Mouse (Mus musculus) CH12.LX (cell line): ENCODE measurements around the gene Pum1. TPM values are rescaled to one million over a fixed set of nuclear protein-coding genes. Genes with fewer than 3 reads are reported as not detected.

ENCODE experiments used
- DNase-seq: peaks from one replicate; pipeline ENCODE4 v3.0.0-alpha.2; 2013; ENCODE audit errors: extremely low read depth
- H3K27ac ChIP-seq: 2 replicates; pipeline ENCODE4 v1.5.1; 2012; ENCODE audit warnings: low read depth, mild to moderate bottlenecking, control low read depth, moderate library complexity; ENCODE audit not compliant: insufficient read depth
- H3K27me3 ChIP-seq: replicated peaks from 2 replicates; pipeline ENCODE3; 2012; ENCODE audit warnings: inconsistent platforms
- H3K36me3 ChIP-seq, 2 experiments: replicated peaks in 1 of 2; 2 replicates each; pipeline versions ENCODE3 to v1.6.1; 2012; ENCODE audit warnings: inconsistent platforms in 1 of 2, low read length in 1 of 2, mild to moderate bottlenecking in 1 of 2, mixed read lengths in 1 of 2, moderate library complexity in 1 of 2; ENCODE audit not compliant: control insufficient read depth in 1 of 2, insufficient read depth in 1 of 2
- H3K4me1 ChIP-seq, 2 experiments: 2 replicates each; pipeline ENCODE4 v1.6.1; 2012; ENCODE audit warnings: inconsistent platforms in 1 of 2, moderate library complexity in 1 of 2; ENCODE audit not compliant: insufficient read depth in 2 of 2, control insufficient read depth in 1 of 2
- H3K4me2 ChIP-seq: 2 replicates; pipeline ENCODE4 v1.6.1; 2012; ENCODE audit warnings: low read depth, mild to moderate bottlenecking, control low read depth; ENCODE audit not compliant: poor library complexity, insufficient read depth, severe bottlenecking
- H3K4me3 ChIP-seq, 3 experiments: fragments of 150-350 bp in 1 of 3; sonication (generic) in 1 of 3; replicated peaks in 1 of 3; 2 replicates each; pipeline versions ENCODE3 to v1.5.1; 2011 to 2012; ENCODE audit warnings: low read depth in 2 of 3, low read length in 2 of 3, mild to moderate bottlenecking in 2 of 3, moderate library complexity in 2 of 3, control low read depth in 1 of 3, improper control_type of control experiment in 1 of 3, inconsistent platforms in 1 of 3, mixed read lengths in 1 of 3; ENCODE audit not compliant: poor library complexity in 1 of 3
- H3K79me2 ChIP-seq: replicated peaks from 2 replicates; pipeline ENCODE4 v1.6.1; 2012; ENCODE audit warnings: mild to moderate bottlenecking, moderate library complexity; ENCODE audit not compliant: control insufficient read depth, poor library complexity, insufficient read depth, severe bottlenecking; ENCODE audit errors: extremely low read depth
- H3K9ac ChIP-seq: 2 replicates; pipeline ENCODE4 v1.6.1; 2012; ENCODE audit warnings: low read depth, mild to moderate bottlenecking, control low read depth, moderate library complexity; ENCODE audit not compliant: insufficient read depth
- H3K9me3 ChIP-seq: replicated peaks from 2 replicates; pipeline ENCODE3; 2012; ENCODE audit warnings: low read length, inconsistent platforms, mixed read lengths
- BHLHE40 ChIP-seq: IDR thresholded peaks from 2 replicates; pipeline ENCODE4 v1.6.1; 2011; ENCODE audit warnings: mild to moderate bottlenecking, low read depth, low read length, improper control_type of control experiment
- CHD2 ChIP-seq: IDR thresholded peaks from 2 replicates; pipeline ENCODE4 v1.6.1; 2011; ENCODE audit warnings: low read length, improper control_type of control experiment
- CTCF ChIP-seq, 2 experiments: IDR thresholded peaks in 1 of 2; conservative IDR thresholded peaks in 1 of 2; 2 replicates each; pipeline ENCODE4 v1.5.1; 2011 to 2012; ENCODE audit warnings: low read depth in 2 of 2, low read length in 2 of 2, improper control_type of control experiment in 1 of 2, inconsistent platforms in 1 of 2, mild to moderate bottlenecking in 1 of 2, moderate library complexity in 1 of 2
- ELF1 ChIP-seq: IDR thresholded peaks from 2 replicates; pipeline ENCODE4 v1.6.1; 2014; ENCODE audit warnings: low read depth, mild to moderate bottlenecking, inconsistent platforms, low read length, improper control_type of control experiment
- EP300 ChIP-seq: IDR thresholded peaks from 2 replicates; pipeline ENCODE4 v1.6.1; 2011; ENCODE audit warnings: low read length, improper control_type of control experiment
- GABPA ChIP-seq: IDR thresholded peaks from 2 replicates; pipeline ENCODE4 v1.6.1; 2012; ENCODE audit warnings: low read depth, low read length, improper control_type of control experiment, inconsistent platforms; ENCODE audit not compliant: insufficient replicate concordance
- JUND ChIP-seq: conservative IDR thresholded peaks from 2 replicates; pipeline ENCODE4 v1.6.1; 2011; ENCODE audit warnings: low read depth, low read length, improper control_type of control experiment
- KAT2A ChIP-seq: IDR thresholded peaks from 2 replicates; pipeline ENCODE4 v1.6.1; 2012; ENCODE audit warnings: low read length, improper control_type of control experiment, inconsistent platforms; ENCODE audit not compliant: insufficient replicate concordance
- MAFK ChIP-seq: IDR thresholded peaks from 2 replicates; pipeline ENCODE4 v1.6.1; 2011; ENCODE audit warnings: low read length, improper control_type of control experiment; ENCODE audit not compliant: insufficient replicate concordance
- MAZ ChIP-seq: IDR thresholded peaks from 2 replicates; pipeline ENCODE4 v1.6.1; 2012; ENCODE audit warnings: low read depth, mild to moderate bottlenecking, inconsistent platforms, low read length, improper control_type of control experiment, moderate library complexity
- MEF2A ChIP-seq: IDR thresholded peaks from 2 replicates; pipeline ENCODE4 v1.6.1; 2014; ENCODE audit warnings: low read depth, mild to moderate bottlenecking, inconsistent platforms, low read length, improper control_type of control experiment, borderline replicate concordance
- MYC ChIP-seq: IDR thresholded peaks from 2 replicates; pipeline ENCODE4 v1.6.1; 2011; ENCODE audit warnings: low read depth, mild to moderate bottlenecking, improper control_type of control experiment, low read length
- NELFE ChIP-seq: IDR thresholded peaks from 2 replicates; pipeline ENCODE4 v1.6.1; 2011; ENCODE audit warnings: low read depth, low read length, improper control_type of control experiment
- NRF1 ChIP-seq: IDR thresholded peaks from 2 replicates; pipeline ENCODE4 v1.6.1; 2014; ENCODE audit warnings: low read depth, mild to moderate bottlenecking, inconsistent platforms, low read length, improper control_type of control experiment, moderate library complexity
- POLR2AphosphoS2 ChIP-seq: IDR thresholded peaks from 2 replicates; pipeline ENCODE4 v1.6.1; 2011; ENCODE audit warnings: low read depth, low read length, improper control_type of control experiment
- RAD21 ChIP-seq: IDR thresholded peaks from 2 replicates; pipeline ENCODE4 v1.6.1; 2011; ENCODE audit warnings: low read depth, mild to moderate bottlenecking, low read length, improper control_type of control experiment, moderate library complexity
- SIN3A ChIP-seq: IDR thresholded peaks from 2 replicates; pipeline ENCODE4 v1.6.1; 2012; ENCODE audit warnings: low read length, improper control_type of control experiment, inconsistent platforms
- SMC3 ChIP-seq: IDR thresholded peaks from 2 replicates; pipeline ENCODE4 v1.6.1; 2011; ENCODE audit warnings: low read depth, low read length, improper control_type of control experiment
- TBP ChIP-seq: conservative IDR thresholded peaks from 2 replicates; pipeline ENCODE4 v1.6.1; 2011; ENCODE audit warnings: low read depth, low read length, improper control_type of control experiment
- TCF12 ChIP-seq: IDR thresholded peaks from 2 replicates; pipeline ENCODE4 v1.6.1; 2014; ENCODE audit warnings: low read depth, mild to moderate bottlenecking, inconsistent platforms, low read length, improper control_type of control experiment
- UBTF ChIP-seq: IDR thresholded peaks from 2 replicates; pipeline ENCODE4 v1.6.1; 2012; ENCODE audit warnings: low read depth, mild to moderate bottlenecking, inconsistent platforms, low read length, improper control_type of control experiment, moderate library complexity
- USF1 ChIP-seq: IDR thresholded peaks from 2 replicates; pipeline ENCODE4 v1.6.1; 2014; ENCODE audit warnings: low read depth, mild to moderate bottlenecking, inconsistent platforms, low read length, improper control_type of control experiment
- ZC3H11A ChIP-seq: IDR thresholded peaks from 2 replicates; pipeline ENCODE4 v1.6.1; 2012; ENCODE audit warnings: low read depth, mild to moderate bottlenecking, inconsistent platforms, low read length, improper control_type of control experiment
- ZNF384 ChIP-seq: IDR thresholded peaks from 2 replicates; pipeline ENCODE4 v1.6.1; 2012; ENCODE audit warnings: low read depth, low read length, improper control_type of control experiment, inconsistent platforms
- dilution Hi-C: fragments of 300-500 bp; cut with MboI; formaldehyde crosslinking; loops from 2 replicates; pipeline ENCODE4 v1.14.3; 2020; ENCODE audit warnings: low sequenced_read_pairs; ENCODE audit not compliant: extremely low pct_unique_long_range_greater_than_20kb, extremely low pct_ligation_motif_present
- in situ Hi-C: fragments of 300-500 bp; cut with MboI; formaldehyde crosslinking; loops from 3 replicates; pipeline ENCODE4 v1.14.3; 2019; ENCODE audit warnings: low sequenced_read_pairs, low pct_ligation_motif_present, low pct_unique_long_range_greater_than_20kb, mixed read lengths
- polyA plus RNA-seq: library from polyadenylated mRNA; unstranded; fragments of >175 nt; gene quantifications from 2 replicates; pipeline ENCODE4 v1.2.1, GENCODE M21; 2012; ENCODE audit warnings: low read depth; ENCODE audit not compliant: insufficient read length
- total RNA-seq, 2 experiments: library from RNA; depleted of rRNA; stranded (reverse); fragments of 300-350 nt in 1 of 2; fragments of >200 nt in 1 of 2; gene quantifications; 2 replicates each; pipeline ENCODE4 v1.2.3; 2012 to 2014

Gene Pum1
- total and polyA plus RNA-seq, 3 experiments: 17.1 to 41.0 (median 38.0) TPM

DNA sequence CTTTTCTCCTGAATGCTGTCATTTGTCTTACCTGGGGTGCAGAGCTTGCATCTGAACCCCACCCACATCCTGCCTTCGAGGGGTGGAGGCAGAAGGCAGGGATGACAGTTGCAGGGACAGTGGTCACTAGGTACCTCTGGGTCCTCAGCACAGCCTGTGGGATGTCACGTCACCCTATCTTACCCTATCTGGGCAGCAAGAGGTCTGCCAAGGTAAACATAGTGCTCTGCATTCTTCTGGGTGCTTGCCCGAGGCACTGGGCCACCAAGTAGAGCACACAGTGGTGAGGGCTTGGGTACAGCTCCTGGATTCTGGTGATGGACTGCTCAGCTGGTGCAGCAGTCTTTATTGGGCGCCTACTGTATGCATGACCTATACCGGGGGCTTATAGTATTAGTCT lies 136.5 kb downstream of the Pum1 start:
- no peak for DNase-seq
- Histone ChIP-seq H3K4me1 (peaks cover 10 to 18% of the 10 kb centered on the region in 2 experiments), H3K9me3 (no peaks in the 10 kb centered on the region), H3K27ac (no peak overlapping the region), H3K27me3 (peaks cover 58% of the 10 kb centered on the region), H3K4me3 (no peak overlapping the region), H3K79me2 (no peaks in the 10 kb centered on the region), H3K4me2 (no peak overlapping the region), H3K36me3 (no peaks in the 10 kb centered on the region), H3K9ac (no peak overlapping the region)
- no peak for TF ChIP-seq MAFK
- TF ChIP-seq CTCF (conservative IDR thresholded peaks at IDR 0.05 in 1 of 2, IDR thresholded peaks at IDR 0.05 in 1 of 2; ENCODE audit: low read depth in 2 of 2, low read length in 2 of 2): no peak
- TF ChIP-seq MEF2A: no peak
- no peak for TF ChIP-seq NELFE
- no peak for TF ChIP-seq USF1
- TF ChIP-seq ELF1: no peak
- in situ Hi-C loops: no loop called here
- dilution Hi-C loops: no loop called here

DNA sequence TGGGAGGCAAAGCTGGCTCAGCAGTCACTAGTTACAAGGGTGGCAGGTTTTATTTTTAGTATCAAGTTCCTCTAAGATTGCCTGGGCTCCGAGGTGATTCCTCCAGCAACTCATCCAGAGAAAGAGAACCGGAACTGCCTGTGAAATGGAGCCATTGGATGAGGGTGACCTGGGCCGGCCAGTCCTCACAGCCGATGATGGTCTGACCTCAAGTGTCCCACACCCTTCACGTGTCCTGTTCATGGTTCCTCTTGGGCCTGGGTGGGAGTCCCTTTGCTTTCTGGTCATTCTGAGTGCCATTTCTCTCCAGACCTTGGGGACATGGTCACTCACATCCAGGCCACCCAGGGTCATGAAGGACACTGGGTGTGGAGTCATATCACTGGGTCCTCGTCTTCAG lies 137.0 kb downstream of the Pum1 start:
- H3K36me3 ChIP-seq: no peaks in the 10 kb centered on the region
- H3K27ac ChIP-seq: no peak overlapping the region
- peaks cover 10 to 18% of the 10 kb centered on the region in 2 experiments for H3K4me1 ChIP-seq
- no peaks in the 10 kb centered on the region for H3K79me2 ChIP-seq
- DNase-seq: no peak
- in situ Hi-C loops (no loop called here), dilution Hi-C loops (no loop called here)
- no peak overlapping the region for H3K9ac ChIP-seq
- H3K9me3 ChIP-seq: no peaks in the 10 kb centered on the region
- H3K27me3 ChIP-seq: peaks cover 52% of the 10 kb centered on the region
- no peak overlapping the region for H3K4me2 ChIP-seq
- TF ChIP-seq NRF1 (no peak), SMC3 (no peak), UBTF (no peak), CHD2 (no peak), MAZ (no peak), BHLHE40 (no peak), USF1 (no peak), ZC3H11A (no peak), EP300 (no peak), TBP (no peak)
- H3K4me3 ChIP-seq: no peak overlapping the region

DNA sequence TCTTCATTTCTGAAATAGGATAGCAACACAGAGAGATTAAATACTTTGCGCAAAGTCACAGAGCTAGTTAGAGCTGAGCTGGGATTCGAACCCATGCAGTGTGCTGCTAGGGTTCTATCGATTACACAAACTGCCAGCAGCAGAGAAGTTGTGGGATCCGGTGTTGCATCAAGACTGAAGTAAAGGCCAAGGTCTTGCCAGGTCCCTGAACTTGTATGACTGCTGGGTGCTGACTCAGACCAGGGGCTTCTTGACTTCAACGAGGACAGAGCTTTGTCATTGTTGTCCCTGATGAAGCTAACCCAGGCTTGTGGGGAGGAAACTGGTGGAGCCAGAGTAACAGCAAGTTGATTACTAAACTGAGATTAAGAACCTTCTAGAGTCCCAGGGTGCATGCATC lies 138.1 kb downstream of the Pum1 start:
- Histone ChIP-seq H3K4me2 (no peak overlapping the region), H3K27ac (no peak overlapping the region), H3K9ac (no peak overlapping the region), H3K27me3 (peaks cover 44% of the 10 kb centered on the region), H3K4me1 (peaks cover 10 to 18% of the 10 kb centered on the region in 2 experiments), H3K36me3 (no peaks in the 10 kb centered on the region), H3K79me2 (no peaks in the 10 kb centered on the region), H3K4me3 (no peak overlapping the region), H3K9me3 (no peaks in the 10 kb centered on the region)
- dilution Hi-C loops: no loop called here
- TF ChIP-seq ZC3H11A (no peak), RAD21 (no peak), POLR2AphosphoS2 (no peak), MAZ (no peak), KAT2A (no peak), SMC3 (no peak), TBP (no peak), MYC (no peak), SIN3A (no peak), ZNF384 (no peak), JUND (no peak), USF1 (no peak), EP300 (no peak), GABPA (no peak), TCF12 (no peak)
- DNase-seq: no peak
- in situ Hi-C loops: no loop called here
